Mouse (Mus musculus) monocyte, adult 5-6 weeks (primary cell): ENCODE data around the gene Zfp467. TPM values are rescaled to one million over a fixed set of nuclear protein-coding genes. Genes with fewer than 3 reads are reported as not detected.

Experiments used
- ATAC-seq: fragments of 153-309, 156-312 bp; replicated peaks from 2 replicates; pipeline ENCODE4 v1.8.0; 2017; ENCODE audit warnings: mild to moderate bottlenecking; ENCODE audit not compliant: low TSS enrichment, insufficient number of reproducible peaks, severe bottlenecking, poor library complexity, low FRiP score
- total RNA-seq: library from RNA; stranded (forward); fragments of 200-1000, 200-491, 200-594 nt; gene quantifications from 3 replicates; pipeline ENCODE4 v1.2.3, GENCODE M21; 2017

The Zfp467 gene
- total RNA-seq, 1 experiment from 2014 or later: 5.4 TPM

DNA sequence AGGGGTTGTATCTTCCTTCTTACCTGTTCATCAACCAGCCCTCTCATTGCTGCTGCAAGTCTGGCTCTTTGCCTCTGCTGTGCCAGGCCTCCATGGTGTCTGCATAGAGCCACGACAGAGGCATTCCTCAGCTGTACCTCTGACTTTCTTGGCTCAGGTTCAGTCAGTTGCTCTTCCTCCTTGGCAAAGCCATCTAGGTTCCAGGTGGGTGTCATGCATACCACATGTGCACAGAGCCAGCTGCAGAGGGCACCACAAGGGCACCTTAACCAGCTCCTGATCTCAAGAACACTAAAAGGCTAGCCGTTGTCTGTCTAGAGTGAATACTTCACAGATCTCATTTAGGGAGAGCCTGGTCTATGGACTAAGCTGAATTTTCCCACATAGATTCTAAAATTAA lies 29.1 kb downstream of the Zfp467 start:
- ATAC-seq: no peak

- no peak for ATAC-seq
Measured at GRCm38 (mm10) chr6:48415636-48416035, 30.0 kb downstream of the Zfp467 start.

- no peak for ATAC-seq
Measured at GRCm38 (mm10) chr6:48414886-48415285, 30.7 kb downstream of the Zfp467 start.

- no peak for ATAC-seq
Measured at GRCm38 (mm10) chr6:48413081-48413480, 32.5 kb downstream of the Zfp467 start.

DNA sequence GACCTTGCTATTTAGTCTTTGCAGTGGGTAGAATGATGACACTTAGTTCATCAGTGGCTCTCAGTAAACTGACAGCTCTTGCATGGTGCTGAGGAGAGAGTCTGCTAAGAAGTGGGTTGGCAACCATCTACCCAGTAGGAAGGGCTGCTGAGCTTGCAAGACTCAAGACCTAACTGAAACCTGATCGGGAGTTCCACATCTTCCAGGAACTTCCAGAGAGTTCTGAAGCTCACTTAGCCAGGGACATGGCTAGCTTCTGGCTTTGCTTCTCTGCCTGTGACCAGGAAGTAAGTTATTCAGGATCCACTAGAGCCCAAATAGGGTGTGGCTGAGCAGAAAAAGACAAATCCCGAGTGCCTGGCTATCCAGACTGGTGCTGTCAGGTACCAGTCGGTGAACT lies 33.0 kb downstream of the Zfp467 start:
- ATAC-seq: no peak

GRCm38 (mm10) chr6:48412147-48412546 lies 33.5 kb downstream of the Zfp467 start:
- ATAC-seq: no peak

- no peak for ATAC-seq
Measured at GRCm38 (mm10) chr6:48411193-48412092, 34.2 kb downstream of the Zfp467 start.

DNA sequence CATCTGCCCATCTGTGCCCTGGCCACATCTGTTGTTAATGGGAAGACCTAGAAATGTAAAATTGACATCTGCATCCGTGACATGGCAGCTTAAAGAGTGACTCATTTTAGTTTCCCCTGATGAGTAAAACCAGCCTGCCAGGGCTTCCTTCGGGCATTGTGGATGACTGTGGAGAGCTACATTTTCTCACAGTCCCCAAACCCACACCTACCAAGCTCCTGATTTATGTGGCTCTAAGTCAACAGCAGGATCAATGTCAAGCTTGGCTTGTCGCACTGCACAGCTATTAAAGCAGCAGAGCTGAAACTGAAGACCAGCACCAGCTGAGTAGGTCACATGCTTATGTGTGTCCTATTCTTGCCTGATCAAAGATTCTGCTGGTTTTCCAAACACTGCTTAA lies 35.1 kb downstream of the Zfp467 start:
- ATAC-seq: no peak

- ATAC-seq: no peak
Measured at GRCm38 (mm10) chr6:48409726-48410343, 35.8 kb downstream of the Zfp467 start.

DNA sequence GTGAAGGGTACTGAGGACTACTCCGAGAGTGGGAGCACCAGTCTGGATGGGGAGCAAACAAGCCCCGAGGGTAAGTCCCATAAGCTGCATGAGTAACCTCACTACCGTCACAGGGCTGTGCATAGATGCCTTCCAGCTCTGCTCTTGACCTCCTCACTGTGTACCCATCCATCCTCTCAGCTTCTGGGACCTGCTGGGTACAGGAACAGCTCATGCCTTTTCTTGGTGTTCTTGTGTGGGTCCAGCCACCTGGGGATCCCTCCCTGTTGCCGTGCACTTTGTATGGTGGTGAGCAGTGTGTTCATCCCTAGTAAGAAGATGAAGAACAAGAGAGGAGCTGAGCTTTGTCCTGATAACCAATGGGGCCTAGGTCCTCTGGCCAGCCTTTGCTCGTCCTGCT lies 41.6 kb downstream of the Zfp467 start:
- ATAC-seq: no peak

DNA sequence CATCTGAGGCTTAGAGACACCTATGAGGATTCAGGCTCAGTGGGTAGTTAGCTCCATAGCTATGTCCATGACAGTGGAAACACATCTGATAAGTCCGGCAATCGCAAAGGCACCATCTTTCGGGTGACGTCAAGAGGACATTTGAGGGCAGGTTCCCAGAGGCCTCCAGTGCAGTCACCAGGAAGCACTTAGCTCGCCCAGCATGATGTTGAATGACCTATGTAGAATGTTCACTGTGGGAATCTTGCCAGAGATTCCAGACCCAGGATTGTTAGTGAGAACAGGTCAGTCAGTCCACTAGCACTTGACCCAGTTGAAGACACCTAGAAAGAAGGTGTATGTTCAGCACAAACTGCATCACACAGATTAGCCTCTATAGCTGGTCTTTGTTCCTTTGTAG lies 45.7 kb downstream of the Zfp467 start:
- ATAC-seq: no peak

DNA sequence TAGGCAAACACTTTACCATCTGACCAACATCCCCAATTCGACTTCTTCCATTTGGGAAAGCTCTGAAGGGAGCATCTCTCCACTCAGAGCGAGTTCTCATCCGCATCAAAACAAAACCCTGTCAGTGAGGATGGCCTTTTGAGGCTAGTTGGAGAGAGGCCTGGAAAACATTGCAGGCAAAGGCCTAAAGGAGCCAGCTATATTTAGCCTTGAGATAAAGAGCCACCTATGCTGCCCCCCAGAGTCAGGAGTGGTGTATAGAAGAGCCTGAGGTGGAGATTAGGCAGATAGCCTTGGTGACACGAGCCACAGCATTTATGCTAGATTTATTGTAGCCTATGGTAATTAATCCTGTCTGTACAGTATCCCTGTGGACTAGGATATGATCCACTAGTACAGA lies 48.3 kb downstream of the Zfp467 start:
- ATAC-seq: no peak

DNA sequence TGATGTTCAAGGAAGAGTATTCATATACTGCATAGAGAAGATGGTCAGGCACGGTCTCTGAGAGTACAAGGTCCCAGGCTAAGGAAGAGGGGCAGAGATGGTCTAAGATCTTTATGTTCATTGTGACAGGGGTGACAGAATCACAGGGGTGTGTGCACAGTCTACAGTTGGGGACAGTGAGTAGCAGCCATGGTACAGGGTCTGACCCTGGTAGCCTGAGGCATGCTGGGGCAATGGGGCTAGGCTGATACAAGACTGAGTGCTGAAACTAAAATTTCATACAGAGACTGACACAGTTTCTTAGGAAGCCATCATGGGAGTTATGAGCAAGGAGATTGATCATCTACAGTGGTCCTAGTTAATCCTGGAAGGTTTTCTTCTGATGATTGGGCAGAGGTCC lies 48.9 kb downstream of the Zfp467 start:
- ATAC-seq: no peak

GRCm38 (mm10) chr6:48396008-48396595 lies 49.5 kb downstream of the Zfp467 start:
- ATAC-seq: no peak

GRCm38 (mm10) chr6:48395105-48396007 lies 50.3 kb downstream of the Zfp467 start, which contains the start of gene Krba1:
Gene Krba1, plus strand, starts transcription at chr6:48395586.
- ATAC-seq: peak; percentile 73; the same call in 1 of the 2 replicates

GRCm38 (mm10) chr6:48393811-48394210 lies 51.8 kb downstream of the Zfp467 start:
- no peak for ATAC-seq

GRCm38 (mm10) chr6:48388221-48388620 lies 57.4 kb downstream of the Zfp467 start:
- no peak for ATAC-seq
